Mouse (Mus musculus) lung, postnatal 25 days (tissue): ENCODE measurements around the gene Sarnp.

Experiments used
- DNase-seq: peaks from one replicate; pipeline ENCODE4 v3.0.0; 2022; ENCODE audit warnings: low spot score

Gene Sarnp

DNA sequence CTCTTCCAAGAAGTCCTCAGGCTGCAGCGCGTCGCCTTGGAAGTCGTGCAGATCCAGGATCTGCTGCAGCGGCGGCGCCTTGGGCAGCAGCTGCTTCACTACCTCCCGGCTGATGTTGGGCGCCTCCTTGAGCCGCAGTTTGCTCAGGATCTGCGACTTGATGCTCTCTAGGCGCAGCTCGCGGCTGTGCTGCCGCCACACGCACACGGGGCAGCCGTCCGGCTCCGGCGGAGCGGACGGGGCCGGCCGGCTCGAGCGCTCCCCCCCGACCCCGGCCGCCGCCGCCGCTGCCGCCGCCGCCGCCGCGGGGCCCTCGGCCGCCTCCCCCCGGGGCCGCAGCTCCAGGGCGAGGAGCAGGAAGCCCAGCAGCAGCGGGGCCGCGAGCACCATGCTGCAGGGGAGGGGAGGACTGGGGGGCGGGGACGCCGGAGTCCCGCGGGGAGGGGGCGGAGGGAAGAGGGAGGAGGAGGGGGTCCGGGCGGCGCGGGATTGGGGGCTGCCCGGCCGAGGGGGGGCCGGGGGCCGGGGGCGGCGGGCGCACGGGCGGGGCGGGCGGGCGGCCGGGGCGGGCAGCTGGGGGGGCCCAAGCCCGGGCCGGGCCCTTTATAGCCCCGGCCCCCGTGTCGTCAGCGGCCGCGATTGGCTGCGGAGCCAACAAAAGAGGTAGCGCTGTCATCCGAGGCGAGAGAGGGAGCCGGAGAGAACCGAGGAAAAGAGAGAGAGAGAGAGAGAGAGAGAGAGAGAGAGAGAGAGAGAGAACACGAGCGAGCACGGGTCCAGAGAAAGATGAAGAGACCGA is 74.4 kb downstream of the Sarnp start, which contains the start of gene Gdf11:
TSS of gene Gdf11 (minus strand) at position 423 of the 799 bp plus-strand sequence.
- peak; percentile 39 for DNase-seq

- DNase-seq: no peak
These were observed 75.1 kb downstream of the Sarnp start for GRCm38 (mm10) chr10:128892246-128892645.

DNA sequence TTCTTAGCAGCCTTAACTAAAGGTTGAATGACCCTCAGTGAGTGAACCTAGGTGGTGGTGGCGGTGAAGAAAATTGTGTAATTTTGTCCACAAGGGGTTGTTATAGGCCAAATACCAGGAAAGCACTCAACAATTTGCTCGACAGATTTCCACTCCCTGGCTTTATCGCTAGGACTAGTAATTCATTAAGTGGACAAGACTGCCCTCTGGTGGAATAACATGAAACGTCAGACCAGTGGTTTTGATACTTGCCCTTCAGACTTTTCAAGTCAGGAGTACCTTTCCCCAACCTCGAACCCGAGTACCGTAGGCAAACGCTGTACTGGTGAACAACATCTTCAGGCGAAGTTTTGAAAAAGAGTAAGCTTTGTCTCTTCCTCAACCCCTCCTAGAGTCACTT is 78.3 kb downstream of the Sarnp start:
- peak; percentile 87 for DNase-seq

GRCm38 (mm10) chr10:128895952-128896693 is 79.0 kb downstream of the Sarnp start:
- no peak for DNase-seq

DNA sequence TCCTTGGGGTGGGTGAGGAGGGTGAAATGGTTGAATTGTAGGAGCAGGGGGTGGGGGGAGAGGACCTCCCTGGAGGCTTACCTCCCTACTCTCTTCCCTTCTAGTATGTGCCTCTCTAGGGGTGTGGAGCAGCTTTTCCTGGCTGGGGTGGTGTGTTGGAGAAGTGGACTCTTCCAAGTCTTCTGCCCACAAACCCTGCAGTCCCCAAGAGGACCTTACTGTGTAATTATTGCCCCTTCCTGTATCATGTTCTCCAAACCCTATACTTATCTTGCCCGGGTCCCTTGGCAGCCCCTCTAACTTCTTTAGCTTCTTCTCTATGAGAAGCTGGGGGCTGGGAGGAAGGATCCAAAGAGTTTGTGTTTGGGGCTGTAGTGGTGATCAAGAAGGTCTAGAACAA is 79.7 kb downstream of the Sarnp start:
- no peak for DNase-seq

GRCm38 (mm10) chr10:128897501-128897900 is 80.4 kb downstream of the Sarnp start:
- no peak for DNase-seq

- DNase-seq: no peak
These were observed 82.8 kb downstream of the Sarnp start for GRCm38 (mm10) chr10:128899759-128900490.

DNA sequence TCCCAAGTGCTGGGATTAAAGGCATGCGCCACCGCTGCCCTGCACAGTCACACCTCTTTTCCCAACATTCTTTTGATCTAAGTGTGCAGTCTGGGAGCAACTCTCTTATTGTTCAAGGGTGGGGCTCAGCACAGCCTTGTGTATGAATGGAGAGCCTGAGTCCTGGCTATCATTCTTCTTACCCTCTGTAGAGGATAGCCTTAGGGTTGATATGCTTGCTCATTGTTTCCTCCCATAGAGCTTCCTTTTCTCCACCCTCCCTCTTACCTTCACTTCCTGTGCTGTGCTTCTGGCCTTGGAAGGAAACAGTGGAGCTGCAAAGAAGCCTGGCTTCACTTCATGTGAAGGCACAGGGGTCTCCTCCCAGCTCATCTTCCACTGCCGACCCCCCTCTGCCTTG is 83.6 kb downstream of the Sarnp start, which contains the start of gene Cd63:
TSS of gene Cd63 (plus strand) at position 292 of the 400 bp plus-strand sequence.
- no peak for DNase-seq

- no peak for DNase-seq
These were observed 84.3 kb downstream of the Sarnp start for GRCm38 (mm10) chr10:128901409-128901808.

GRCm38 (mm10) chr10:128902409-128902988 is 85.4 kb downstream of the Sarnp start:
- no peak for DNase-seq

GRCm38 (mm10) chr10:128904812-128905211 is 87.7 kb downstream of the Sarnp start:
- DNase-seq: no peak

- DNase-seq: no peak
These were observed 91.8 kb downstream of the Sarnp start for GRCm38 (mm10) chr10:128908778-128909448.

DNA sequence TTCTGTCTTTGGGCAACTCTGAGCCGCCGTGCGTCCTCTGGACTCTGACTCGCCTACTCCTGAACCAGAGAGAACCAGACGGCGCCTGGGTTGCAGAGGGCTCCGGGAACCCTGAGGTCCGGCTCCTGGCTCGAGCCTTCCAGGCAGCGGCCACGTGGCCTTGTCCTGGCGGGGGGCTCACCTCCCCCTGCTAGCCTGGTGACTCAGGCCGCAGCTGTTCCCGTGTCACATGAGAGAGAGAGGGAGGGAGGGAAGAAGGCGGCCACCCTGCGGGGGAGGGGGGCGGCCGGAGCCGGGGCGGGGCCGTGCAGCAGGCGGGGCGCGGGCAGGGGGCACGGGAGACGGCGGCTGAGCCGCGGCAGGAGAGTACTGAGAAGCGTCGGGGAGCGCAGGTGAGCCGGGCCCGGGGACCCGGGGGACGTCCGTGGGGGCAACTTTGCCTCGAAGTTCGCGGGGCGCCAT is 92.5 kb downstream of the Sarnp start:
- peak; percentile 85 for DNase-seq

- DNase-seq: peak; percentile 35
These were observed 93.1 kb downstream of the Sarnp start for GRCm38 (mm10) chr10:128910066-128910841.

GRCm38 (mm10) chr10:128911430-128911829 is 94.3 kb downstream of the Sarnp start:
- no peak for DNase-seq

DNA sequence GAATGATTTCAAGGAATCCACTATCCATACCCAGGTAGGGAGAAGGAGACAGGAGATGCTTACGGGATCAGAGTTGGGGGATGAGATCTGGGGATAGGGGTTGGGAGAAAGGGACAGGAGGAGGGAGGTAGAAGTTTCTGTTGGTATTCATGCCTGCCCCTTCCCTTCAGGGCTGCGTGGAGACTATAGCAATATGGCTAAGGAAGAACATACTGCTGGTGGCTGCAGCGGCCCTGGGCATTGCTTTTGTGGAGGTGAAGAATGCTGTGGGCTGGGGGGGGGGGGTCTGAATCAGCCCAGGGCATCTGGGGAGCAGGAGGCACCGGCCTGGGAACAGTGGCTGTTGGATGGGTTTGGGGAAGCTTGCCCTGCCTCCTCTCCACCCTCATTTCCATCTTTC is 95.1 kb downstream of the Sarnp start:
- DNase-seq: no peak

GRCm38 (mm10) chr10:128912791-128913190 is 95.7 kb downstream of the Sarnp start:
- no peak for DNase-seq

- DNase-seq: peak; percentile 89
These were observed 96.1 kb downstream of the Sarnp start for GRCm38 (mm10) chr10:128913219-128913618.

DNA sequence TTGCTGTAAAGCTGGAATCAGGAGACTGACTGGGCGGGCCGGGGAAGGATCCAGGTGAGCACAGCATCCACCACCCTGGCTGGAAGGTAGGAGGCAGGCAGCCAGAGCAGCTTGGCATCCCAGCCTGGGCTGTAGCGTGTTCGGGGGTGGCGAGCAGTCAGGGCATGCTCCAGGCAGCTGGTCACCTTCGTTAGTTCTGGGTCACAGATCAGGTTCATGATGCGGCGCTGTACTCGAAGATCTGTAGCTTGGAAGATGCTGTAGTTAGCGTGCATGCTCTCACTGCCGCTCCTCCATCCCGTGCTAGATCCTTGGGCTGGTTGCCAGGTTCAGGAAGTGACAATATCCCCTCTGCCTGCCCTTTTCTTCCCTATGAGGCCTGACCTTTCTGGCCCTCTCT is 96.6 kb downstream of the Sarnp start:
- no peak for DNase-seq

- no peak for DNase-seq
These were observed 98.4 kb downstream of the Sarnp start for GRCm38 (mm10) chr10:128915550-128915949.

DNA sequence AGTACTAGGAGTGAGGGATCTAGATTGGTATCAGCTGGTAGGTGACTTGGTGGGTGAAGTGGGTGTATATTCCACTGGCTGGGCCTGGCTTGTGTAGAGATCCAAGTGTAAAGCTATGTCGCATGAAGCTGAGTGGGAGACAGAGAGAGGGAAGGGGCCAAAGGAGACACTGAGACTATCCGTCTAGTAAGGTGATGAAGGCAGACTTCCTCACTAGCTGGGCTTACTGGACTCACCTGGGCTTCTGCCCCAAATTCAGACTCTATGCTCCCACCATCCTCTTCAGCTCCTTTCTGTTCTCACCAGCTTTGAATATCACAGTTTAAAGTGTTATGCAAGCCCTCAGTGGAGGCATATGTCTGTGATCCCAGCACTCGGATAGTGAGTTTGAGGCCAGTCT is 99.5 kb downstream of the Sarnp start:
- DNase-seq: no peak
